Mouse (Mus musculus) cortical plate, adult 2 months (tissue): Measurements from ENCODE around the gene Ermp1.

ENCODE experiments used
- CTCF ChIP-seq: fragments of 200-500 bp; IDR thresholded peaks from 2 replicates; pipeline ENCODE4 v1.5.1; 2011; ENCODE audit warnings: mild to moderate bottlenecking, control low read depth, low read length; ENCODE audit not compliant: insufficient read depth; ENCODE audit errors: extremely low read depth
- POLR2A ChIP-seq: fragments of 200-500 bp; IDR thresholded peaks from 2 replicates; pipeline ENCODE4 v1.6.1; 2011; ENCODE audit warnings: mild to moderate bottlenecking, low read length, control low read depth; ENCODE audit not compliant: insufficient read depth; ENCODE audit errors: extremely low read depth

DNA sequence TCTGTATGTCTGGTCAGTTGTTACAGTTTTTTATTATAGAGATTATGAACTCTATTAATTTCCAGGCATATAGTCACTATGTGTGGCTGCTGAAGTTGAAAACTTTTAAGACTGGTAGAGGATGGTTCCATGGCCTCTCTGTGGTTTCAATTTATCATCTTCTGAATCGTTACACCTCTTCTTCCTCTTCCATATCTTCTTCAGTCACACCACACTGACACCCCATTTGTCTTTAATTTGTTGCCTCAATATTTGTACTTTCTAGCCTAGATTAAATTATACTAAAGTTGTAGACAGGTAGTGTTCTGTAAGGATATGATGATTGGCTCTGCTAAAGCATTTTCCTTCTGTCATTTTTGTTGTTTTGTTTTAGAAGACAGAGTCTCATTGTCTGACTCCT lies 81.7 kb downstream of the Ermp1 start:
- TF ChIP-seq POLR2A (no peak), CTCF (no peak)
